Mouse (Mus musculus) heart, adult 2 months (tissue): ENCODE data around the gene Gnat1.

ENCODE experiments used
- CTCF ChIP-seq: fragments of 200-600 bp; IDR thresholded peaks from 2 replicates; pipeline ENCODE4 v1.8.1; 2022; ENCODE audit warnings: antibody characterized with exemption, mild to moderate bottlenecking, moderate library complexity
- EP300 ChIP-seq: fragments of 200-500 bp; IDR thresholded peaks from 2 replicates; pipeline ENCODE4 v1.6.1; 2011; ENCODE audit warnings: low read depth, low read length, control low read depth; ENCODE audit not compliant: insufficient read depth
- POLR2A ChIP-seq: fragments of 200-500 bp; IDR thresholded peaks from 2 replicates; pipeline ENCODE4 v1.6.1; 2011; ENCODE audit warnings: mild to moderate bottlenecking, low read depth, low read length, control low read depth; ENCODE audit not compliant: insufficient read depth

DNA sequence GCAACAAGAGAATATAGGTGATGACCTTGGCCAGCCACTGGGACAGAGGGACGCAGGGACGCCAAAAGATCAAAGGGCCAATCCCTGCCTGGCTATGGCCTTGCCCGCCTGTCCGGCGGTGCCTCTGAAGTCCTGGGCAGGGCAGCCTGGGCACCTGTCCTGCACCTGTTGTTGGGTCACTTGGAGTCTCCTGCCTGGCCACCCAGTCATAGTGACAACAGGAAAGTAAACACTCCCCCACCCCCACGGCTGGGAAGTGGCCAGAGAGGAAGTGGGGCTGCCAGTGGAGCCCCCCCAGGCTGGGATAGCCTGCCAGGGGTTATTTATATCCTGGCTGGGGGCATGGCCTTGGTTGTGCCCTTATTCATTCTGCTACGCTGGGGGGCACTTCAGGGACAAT is 15.1 kb upstream of the Gnat1 start:
- TF ChIP-seq CTCF, result no peak
- no peak for TF ChIP-seq POLR2A
- TF ChIP-seq EP300, result no peak
